Mouse (Mus musculus) left cerebral cortex, postnatal 25 days (tissue): ENCODE results near the gene Zfp503. TPM values are rescaled to one million over a fixed set of nuclear protein-coding genes. Genes with fewer than 3 reads are reported as not detected.

Experiments
- DNase-seq, 2 experiments: peaks; one replicate each; pipeline ENCODE4 v3.0.0; 2022; ENCODE audit warnings: low spot score in 2 of 2, mixed read lengths in 1 of 2
- intact Hi-C: fragments of 180-260 bp; cut with DNase I; formaldehyde crosslinking; loops from one replicate; pipeline ENCODE4 v1.15.1; 2025
- total RNA-seq, 2 experiments: library from RNA; stranded (reverse); gene quantifications; 2 replicates each; pipeline ENCODE4 v1.2.3; 2021

Zfp503 gene
- total RNA-seq, 2 experiments from 2014 or later = 2.2 to 4.8 TPM

- intact Hi-C loops = loop anchor here (10.0 kb wide), 1 partner anchor 821 kb away; no protein-coding TSS in a partner anchor
- no peak for DNase-seq
Observed at GRCm38 (mm10) chr14:21983311-21983949, 6.0 kb downstream of the Zfp503 start.

GRCm38 (mm10) chr14:21982592-21983310, 6.7 kb downstream of the Zfp503 start:
- intact Hi-C loops = loop anchor here (10.0 kb wide), 1 partner anchor 822 kb away; no protein-coding TSS in a partner anchor
- no peak for DNase-seq

DNA sequence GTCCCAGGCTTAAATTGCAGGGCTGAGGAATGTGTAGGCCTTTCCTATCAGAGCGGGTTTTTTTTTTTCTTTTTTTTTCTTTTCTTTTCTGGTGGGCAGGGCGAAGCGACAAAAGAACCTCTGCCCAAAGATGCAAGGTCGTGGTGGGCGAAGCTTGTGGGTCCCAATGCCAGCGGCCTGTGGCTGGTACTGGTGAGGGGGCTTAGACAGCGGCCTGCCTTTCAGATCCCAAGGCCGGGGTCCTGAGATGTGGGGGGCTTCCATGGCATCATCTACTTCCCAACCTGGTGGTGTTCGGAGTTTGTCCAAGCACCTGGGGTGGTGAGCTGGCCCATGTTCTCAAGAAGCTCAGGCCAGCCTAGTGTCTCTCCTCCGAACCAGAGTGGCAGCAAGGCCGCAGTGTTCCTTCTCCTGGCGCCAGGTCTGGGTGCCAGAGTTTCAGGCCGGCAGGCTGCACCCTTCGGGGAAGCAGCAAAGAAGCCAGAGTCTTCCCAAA, 7.3 kb downstream of the Zfp503 start:
- intact Hi-C loops = loop anchor here (10.0 kb wide), 1 partner anchor 823 kb away; no protein-coding TSS in a partner anchor
- DNase-seq = no peak

- intact Hi-C loops = loop anchor here (10.0 kb wide), 1 partner anchor 823 kb away; no protein-coding TSS in a partner anchor
- DNase-seq = peak; percentile 45 to 52
Observed at GRCm38 (mm10) chr14:21981462-21981861, 7.9 kb downstream of the Zfp503 start.

GRCm38 (mm10) chr14:21968978-21969377, 20.4 kb downstream of the Zfp503 start:
- peak in 1 of 2 experiments; percentile 54 for DNase-seq
- intact Hi-C loops = loop anchor here (5.0 kb wide), 1 partner anchor 608 kb away; no protein-coding TSS in a partner anchor

GRCm38 (mm10) chr14:21967375-21968010, 21.9 kb downstream of the Zfp503 start:
- DNase-seq = no peak
- intact Hi-C loops = loop anchor here (5.0 kb wide), 1 partner anchor 610 kb away; no protein-coding TSS in a partner anchor

- no peak for DNase-seq
- intact Hi-C loops = loop anchor here (5.0 kb wide), 1 partner anchor 611 kb away; no protein-coding TSS in a partner anchor
Observed at GRCm38 (mm10) chr14:21966276-21966675, 23.1 kb downstream of the Zfp503 start.

GRCm38 (mm10) chr14:21962381-21963050, 26.9 kb downstream of the Zfp503 start:
- no peak for DNase-seq
- intact Hi-C loops = no loop called here

GRCm38 (mm10) chr14:21959243-21959642, 30.2 kb downstream of the Zfp503 start:
- DNase-seq = no peak
- intact Hi-C loops = no loop called here

- no peak for DNase-seq
- intact Hi-C loops = no loop called here
Observed at GRCm38 (mm10) chr14:21958643-21959042, 30.8 kb downstream of the Zfp503 start.

DNA sequence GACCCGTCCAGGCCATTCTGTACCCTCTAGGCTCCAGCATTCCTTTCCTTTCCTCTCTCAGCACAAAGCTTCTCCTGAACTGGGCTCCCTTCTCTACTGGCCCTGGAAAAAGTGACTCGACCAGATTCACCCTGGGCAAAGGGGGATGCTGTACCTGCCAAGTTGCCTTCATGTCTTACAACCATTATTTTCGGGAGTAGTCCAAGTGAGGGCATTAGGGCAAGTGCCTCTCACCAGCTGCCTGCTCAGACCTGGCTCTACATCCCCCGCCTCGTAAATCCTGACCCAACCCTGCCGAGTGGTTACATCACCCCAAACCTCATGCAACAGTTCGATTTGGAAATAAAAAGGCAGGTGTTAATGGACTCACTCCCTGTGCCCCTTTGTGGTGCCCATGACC, 36.9 kb downstream of the Zfp503 start:
- no peak for DNase-seq

DNA sequence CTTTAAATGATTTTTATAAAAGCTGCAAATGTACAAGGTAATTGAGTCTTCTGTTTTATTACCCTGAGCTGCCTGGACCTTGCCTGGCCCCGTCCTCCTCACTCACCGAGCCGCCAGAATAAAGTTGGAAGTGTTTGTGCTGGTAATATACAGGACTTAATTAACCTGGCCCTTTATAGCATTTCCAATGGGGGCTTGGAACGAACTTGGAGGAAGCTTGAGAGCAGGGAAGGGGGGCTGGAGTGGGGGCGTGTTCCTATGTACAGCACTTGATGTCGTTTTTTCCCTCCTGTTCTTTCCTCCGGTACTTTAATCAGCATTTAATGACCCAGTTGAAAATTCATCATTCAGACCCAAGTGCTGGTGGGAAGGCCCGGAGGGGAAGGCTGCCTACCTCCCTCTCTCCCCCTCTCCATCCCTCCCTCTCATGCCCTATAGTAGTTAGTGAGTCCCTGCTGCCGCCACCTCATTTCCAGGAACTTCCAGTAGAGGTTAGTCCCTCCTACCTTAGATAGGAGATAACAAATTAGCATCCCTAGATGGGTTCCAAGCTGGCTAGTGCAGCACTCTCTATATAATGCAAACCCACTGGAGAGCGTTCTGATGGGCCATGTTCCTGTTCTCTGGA, 37.4 kb downstream of the Zfp503 start:
- DNase-seq = no peak
- intact Hi-C loops = no loop called here

More for the DNA sequence above, 36.9 kb downstream of the Zfp503 start:
- intact Hi-C loops = no loop called here

DNA sequence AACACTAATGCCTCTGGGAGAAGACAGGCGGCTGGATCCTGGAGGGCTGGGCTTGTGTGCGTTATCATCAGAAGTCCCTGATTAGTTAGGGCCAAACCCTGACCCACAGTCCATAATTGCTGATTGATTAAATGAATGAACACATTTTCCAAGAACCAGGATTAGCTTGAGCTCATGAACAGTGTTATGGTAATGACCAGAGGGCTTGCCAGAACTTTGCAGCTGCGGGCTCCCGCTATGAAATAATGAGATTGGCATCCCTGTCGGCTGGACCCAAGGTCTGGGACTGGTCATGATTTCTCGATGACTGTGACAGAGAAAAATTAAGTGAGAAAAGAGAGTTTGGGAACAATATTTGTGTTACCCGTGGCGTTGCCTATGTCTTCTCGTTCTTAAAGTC, 44.5 kb downstream of the Zfp503 start:
- intact Hi-C loops = no loop called here
- no peak for DNase-seq

DNA sequence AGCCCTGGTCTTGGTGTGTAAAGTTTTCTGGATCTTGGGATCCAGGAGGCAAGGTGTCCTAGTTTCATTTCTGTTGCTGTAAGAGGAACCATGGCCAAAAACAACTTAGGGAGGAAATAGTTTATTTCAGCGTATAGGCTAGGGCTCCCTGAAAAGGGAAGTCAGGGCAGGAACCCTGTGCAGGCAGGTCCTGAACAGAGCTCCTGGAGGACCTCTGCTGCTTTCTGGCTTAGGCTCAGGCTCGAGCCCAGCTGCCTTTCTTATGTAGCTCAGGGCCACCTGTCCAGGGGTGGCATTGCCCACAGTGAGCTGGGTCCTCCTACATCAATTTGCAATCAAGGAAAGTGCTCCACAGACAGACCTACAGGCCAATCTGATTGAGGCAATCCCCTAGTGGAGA, 47.8 kb downstream of the Zfp503 start:
- intact Hi-C loops = no loop called here
- no peak for DNase-seq

DNA sequence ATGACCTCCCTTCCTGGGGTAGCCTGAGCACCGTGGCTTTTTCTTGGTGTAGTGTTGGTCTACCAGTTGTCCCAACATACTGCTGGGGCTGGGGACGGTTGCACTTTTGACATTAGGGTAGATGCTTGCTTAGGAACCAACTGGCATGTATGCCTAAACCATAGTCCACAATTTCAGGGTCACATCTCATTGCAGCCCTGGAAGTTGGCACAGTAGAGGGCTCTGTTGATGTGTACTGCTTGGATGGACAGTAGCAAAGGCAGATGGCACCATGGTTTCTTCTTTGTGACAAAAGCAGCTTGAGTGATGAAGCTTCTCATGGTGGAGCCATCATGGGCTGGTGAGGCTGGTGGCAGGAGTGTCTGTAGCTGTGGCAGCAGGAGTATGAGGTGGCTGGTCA, 52.3 kb downstream of the Zfp503 start:
- DNase-seq = no peak
- intact Hi-C loops = no loop called here

GRCm38 (mm10) chr14:21936102-21936630, 53.2 kb downstream of the Zfp503 start:
- intact Hi-C loops = no loop called here
- no peak for DNase-seq
